Mouse (Mus musculus) forebrain, embryonic 11.5 days (tissue): ENCODE results near the gene Slc30a9. TPM values are rescaled to one million over a fixed set of nuclear protein-coding genes. Genes with fewer than 3 reads are reported as not detected.

Experiments used
- ATAC-seq: fragments of 200-750 bp; cut with Nextera tagmentation; replicated peaks from 2 replicates; pipeline ENCODE4 v1.8.0; 2017; ENCODE audit warnings: moderate TSS enrichment; ENCODE audit not compliant: low FRiP score
- DNase-seq: peaks from one replicate; pipeline ENCODE4 v3.0.0-alpha.2; 2017; ENCODE audit warnings: low spot score
- H3K27ac ChIP-seq: fragments of 300-500 bp; sonication (generic); 2 replicates; pipeline ENCODE4 v1.5.1; 2014; ENCODE audit warnings: low read depth, low read length
- H3K27me3 ChIP-seq: fragments of 300-500 bp; sonication (generic); 2 replicates; pipeline ENCODE4 v1.6.1; 2014; ENCODE audit warnings: mild to moderate bottlenecking, low read length, mixed read lengths; ENCODE audit not compliant: control insufficient read depth, insufficient read depth
- H3K36me3 ChIP-seq: fragments of 300-500 bp; sonication (generic); 2 replicates; pipeline ENCODE4 v1.6.1; 2014; ENCODE audit warnings: mild to moderate bottlenecking, low read length, moderate library complexity, mixed read lengths; ENCODE audit not compliant: control insufficient read depth, insufficient read depth
- H3K4me1 ChIP-seq: fragments of 300-500 bp; sonication (generic); replicated peaks from 2 replicates; pipeline ENCODE4 v1.6.1; 2014; ENCODE audit warnings: low read length, mixed read lengths; ENCODE audit not compliant: control insufficient read depth, insufficient read depth
- H3K4me2 ChIP-seq: fragments of 300-500 bp; sonication (generic); 2 replicates; pipeline ENCODE4 v1.6.1; 2014; ENCODE audit warnings: low read depth, mild to moderate bottlenecking, low read length, moderate library complexity, mixed read lengths; ENCODE audit not compliant: severe bottlenecking
- H3K4me3 ChIP-seq: fragments of 300-500 bp; sonication (generic); 2 replicates; pipeline ENCODE4 v1.5.1; 2014; ENCODE audit warnings: low read depth, low read length
- H3K9ac ChIP-seq: fragments of 300-500 bp; sonication (generic); 2 replicates; pipeline ENCODE4 v1.6.1; 2014; ENCODE audit warnings: low read length
- H3K9me3 ChIP-seq: fragments of 300-500 bp; sonication (generic); 2 replicates; pipeline ENCODE4 v1.6.1; 2016; ENCODE audit warnings: low read length, mixed read lengths; ENCODE audit not compliant: control insufficient read depth
- WGBS: fragments of 180-500 bp; shearing (Covaris S2); extraction: QIAGEN DNeasy Blood & Tissue Kit; methylation state at CpG from one replicate; pipeline ENCODE4 v1.1.7; 2014; 5-methylcytosine and 5-hydroxymethylcytosine counted together
- polyA plus RNA-seq: library from polyadenylated mRNA; unstranded; fragments of >200 nt; fragmentation: Nextera tagmentation; extraction: Ambion mirVana; gene quantifications from 2 replicates; pipeline ENCODE4 v1.2.1, GENCODE M21; 2014

Gene Slc30a9
- 126 and 131 TPM in 2 replicates for polyA plus RNA-seq

- H3K36me3 ChIP-seq, result no peaks in the 10 kb centered on the region
- no peaks in the 10 kb centered on the region for H3K9me3 ChIP-seq
- H3K4me3 ChIP-seq, result peak within 1 kb of the TSS; percentile 98
- peak within 1 kb of the TSS; percentile 79 for H3K4me2 ChIP-seq
- WGBS, result under 1% methylated on average over 82 of the region's 83 CpGs
- H3K27me3 ChIP-seq, result no peaks in the 10 kb centered on the region
- H3K9ac ChIP-seq, result peak within 1 kb of the TSS; percentile 77
- DNase-seq, result peak; percentile 94
- H3K27ac ChIP-seq, result peak within 1 kb of the TSS; percentile 46; the same call in 1 of the 2 replicates
- peaks cover 7% of the 10 kb centered on the region; the same call in 1 of the 2 replicates for H3K4me1 ChIP-seq
- peak; percentile 98 for ATAC-seq
Measured at GRCm38 (mm10) chr5:67306698-67307521, at the start of gene Slc30a9. Gene Slc30a9 (plus strand): TSS chr5:67306955.

- Histone ChIP-seq H3K9me3 (no peaks in the 10 kb centered on the region), H3K4me1 (no peaks in the 10 kb centered on the region; the same call in 1 of the 2 replicates), H3K36me3 (no peaks in the 10 kb centered on the region), H3K27ac (no peak overlapping the region), H3K27me3 (no peaks in the 10 kb centered on the region), H3K9ac (no peak overlapping the region), H3K4me2 (no peak overlapping the region), H3K4me3 (no peak overlapping the region)
- 87% methylated on average over 9 of the region's 9 CpGs for WGBS
- DNase-seq (no peak), ATAC-seq (no peak)
Measured at GRCm38 (mm10) chr5:67258473-67258872, 48.3 kb upstream of the Slc30a9 start.

- H3K9ac ChIP-seq, result peak overlapping the region; percentile 30; the same call in 1 of the 2 replicates
- H3K4me3 ChIP-seq, result peak overlapping the region; percentile 83
- under 1% methylated on average over 9 of the region's 9 CpGs for WGBS
- peaks cover 1% of the 10 kb centered on the region; the same call in 1 of the 2 replicates for H3K36me3 ChIP-seq
- no peak for ATAC-seq
- DNase-seq, result no peak
- H3K9me3 ChIP-seq, result no peaks in the 10 kb centered on the region
- no peaks in the 10 kb centered on the region; the same call in 1 of the 2 replicates for H3K4me1 ChIP-seq
- no peaks in the 10 kb centered on the region for H3K27me3 ChIP-seq
- peak overlapping the region; percentile 74 for H3K4me2 ChIP-seq
- no peak overlapping the region; the same call in 1 of the 2 replicates for H3K27ac ChIP-seq
Measured at GRCm38 (mm10) chr5:67260159-67260530, 46.6 kb upstream of the Slc30a9 start.

- Histone ChIP-seq H3K4me3 (peak within 1 kb of the TSS; percentile 83), H3K9me3 (no peaks in the 10 kb centered on the region), H3K27ac (peak within 1 kb of the TSS; percentile 87), H3K36me3 (peaks cover 7% of the 10 kb centered on the region), H3K27me3 (no peaks in the 10 kb centered on the region), H3K9ac (peak within 1 kb of the TSS; percentile 90), H3K4me2 (peak within 1 kb of the TSS; percentile 74), H3K4me1 (no peaks in the 10 kb centered on the region; the same call in 1 of the 2 replicates)
- DNase-seq, result peak; percentile 93
- peak; percentile 90 for ATAC-seq
- under 1% methylated on average over 67 of the region's 67 CpGs for WGBS
Measured at GRCm38 (mm10) chr5:67260531-67261371, 46.0 kb upstream of the Slc30a9 start, which contains the start of gene Tmem33. Gene Tmem33 (plus strand): TSS chr5:67260565.

GRCm38 (mm10) chr5:67262964-67263363 lies 43.8 kb upstream of the Slc30a9 start:
- Histone ChIP-seq H3K4me1 (no peaks in the 10 kb centered on the region; the same call in 1 of the 2 replicates), H3K27me3 (no peaks in the 10 kb centered on the region), H3K9me3 (no peaks in the 10 kb centered on the region), H3K4me3 (no peak overlapping the region), H3K36me3 (peaks cover 16% of the 10 kb centered on the region), H3K4me2 (no peak overlapping the region), H3K9ac (no peak overlapping the region), H3K27ac (no peak overlapping the region)
- 93% methylated on average over 7 of the region's 7 CpGs for WGBS
- ATAC-seq (no peak), DNase-seq (no peak)

GRCm38 (mm10) chr5:67266106-67266505 lies 40.6 kb upstream of the Slc30a9 start:
- ATAC-seq (no peak), DNase-seq (no peak)
- no peak overlapping the region for H3K4me2 ChIP-seq
- 82% methylated on average over 1 of the region's 1 CpGs for WGBS
- H3K9ac ChIP-seq, result no peak overlapping the region
- no peak overlapping the region for H3K27ac ChIP-seq
- no peaks in the 10 kb centered on the region for H3K27me3 ChIP-seq
- no peak overlapping the region for H3K4me3 ChIP-seq
- H3K9me3 ChIP-seq, result no peaks in the 10 kb centered on the region
- peaks cover 16% of the 10 kb centered on the region for H3K36me3 ChIP-seq
- no peaks in the 10 kb centered on the region; the same call in 1 of the 2 replicates for H3K4me1 ChIP-seq

- H3K4me1 ChIP-seq, result no peaks in the 10 kb centered on the region
- no peak overlapping the region for H3K4me2 ChIP-seq
- DNase-seq (no peak), ATAC-seq (no peak)
- no peaks in the 10 kb centered on the region for H3K9me3 ChIP-seq
- no peak overlapping the region for H3K4me3 ChIP-seq
- H3K36me3 ChIP-seq, result peaks cover 16% of the 10 kb centered on the region
- H3K9ac ChIP-seq, result no peak overlapping the region
- H3K27me3 ChIP-seq, result no peaks in the 10 kb centered on the region
- WGBS, result 93% methylated on average over 8 of the region's 8 CpGs
- H3K27ac ChIP-seq, result no peak overlapping the region
Measured at GRCm38 (mm10) chr5:67269309-67269708, 37.4 kb upstream of the Slc30a9 start.

- H3K36me3 ChIP-seq, result no peaks in the 10 kb centered on the region; the same call in 1 of the 2 replicates
- WGBS, result 93% methylated on average over 9 of the region's 9 CpGs
- no peaks in the 10 kb centered on the region for H3K27me3 ChIP-seq
- DNase-seq (no peak), ATAC-seq (no peak)
- H3K9ac ChIP-seq, result no peak overlapping the region
- no peaks in the 10 kb centered on the region for H3K4me1 ChIP-seq
- H3K4me2 ChIP-seq, result no peak overlapping the region
- no peak overlapping the region for H3K27ac ChIP-seq
- H3K9me3 ChIP-seq, result no peaks in the 10 kb centered on the region
- H3K4me3 ChIP-seq, result no peak overlapping the region
Measured at GRCm38 (mm10) chr5:67279407-67279806, 27.3 kb upstream of the Slc30a9 start.
